Mouse (Mus musculus) lung, postnatal 0 days (tissue): ENCODE data around the gene Pan2.

Experiments used
- CTCF ChIP-seq: IDR thresholded peaks from 2 replicates; pipeline ENCODE4 v1.5.1; 2016; ENCODE audit warnings: antibody characterized with exemption, mild to moderate bottlenecking
- EP300 ChIP-seq: IDR thresholded peaks from 2 replicates; pipeline ENCODE4 v1.6.1; 2016; ENCODE audit warnings: antibody characterized with exemption, mild to moderate bottlenecking, control low read depth

DNA sequence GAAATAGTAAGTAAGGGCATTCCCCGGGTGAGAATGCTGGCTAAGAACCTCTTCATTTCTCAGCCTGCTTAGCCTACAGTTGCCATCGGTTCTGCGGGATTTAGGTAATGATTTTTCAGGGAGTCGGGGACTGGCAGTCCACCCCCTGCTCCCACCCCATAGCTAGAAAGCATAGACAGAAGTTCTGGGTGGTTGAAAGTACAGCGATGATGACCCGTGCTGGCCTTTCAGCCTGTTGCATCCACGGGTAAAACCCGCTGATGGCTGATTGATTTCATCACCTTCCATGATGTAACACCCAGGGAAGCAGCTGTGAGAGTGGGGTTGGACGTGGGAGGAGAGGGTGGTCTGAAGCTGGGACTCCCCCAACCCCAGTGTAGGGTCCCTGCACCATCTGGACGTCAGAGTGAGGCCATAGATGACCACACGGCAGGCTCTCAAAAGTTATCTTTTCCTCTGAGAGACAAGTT, 4.4 kb upstream of the Pan2 start, which contains the start of gene Il23a:
- TF ChIP-seq CTCF: no peak
- TF ChIP-seq EP300: no peak
